Mouse (Mus musculus): ENCODE data around the gene Usp6nl. TPM values are rescaled to one million over a fixed set of nuclear protein-coding genes. Genes with fewer than 3 reads are reported as not detected.
A peak's percentile ranks its signal among the peaks of the same experiment; 100 is the strongest.

The Usp6nl gene
- total RNA-seq, 2 experiments from 2014 or later: 23.2 to 25.0 TPM

GRCm38 (mm10) chr2:6331324-6332137, 9.1 kb downstream of the Usp6nl start:
- no peak for DNase-seq (ENCODE audit: low spot score in 2 of 2)

GRCm38 (mm10) chr2:6333570-6333969, 11.1 kb downstream of the Usp6nl start:
- no peak for DNase-seq (ENCODE audit: low spot score in 2 of 2)

DNA sequence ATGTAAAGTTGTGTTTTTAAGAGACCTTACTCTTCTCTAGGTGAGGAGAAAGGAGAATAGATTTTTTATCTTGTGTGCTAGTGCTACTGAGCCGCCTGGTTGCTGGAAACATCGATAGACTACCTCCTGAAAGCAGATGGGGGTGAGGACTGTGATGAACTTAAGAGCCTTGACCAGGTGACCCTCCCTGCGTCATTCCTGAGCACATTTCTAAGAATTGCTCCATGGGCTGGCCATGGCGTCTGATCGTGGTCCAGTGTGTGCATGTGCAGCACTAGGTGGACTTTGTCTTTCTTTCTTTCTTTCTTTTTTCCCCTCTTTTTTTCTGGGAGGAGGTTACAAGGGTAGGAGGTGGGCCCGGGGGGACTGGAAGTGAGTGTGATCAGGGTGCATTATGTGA, 11.5 kb downstream of the Usp6nl start:
- DNase-seq (ENCODE audit: low spot score in 2 of 2): no peak

- no peak for DNase-seq (ENCODE audit: low spot score in 2 of 2)
These were observed 12.7 kb downstream of the Usp6nl start for GRCm38 (mm10) chr2:6335032-6335735.

- no peak for DNase-seq (ENCODE audit: low spot score in 2 of 2)
These were observed 13.5 kb downstream of the Usp6nl start for GRCm38 (mm10) chr2:6336013-6336412.

DNA sequence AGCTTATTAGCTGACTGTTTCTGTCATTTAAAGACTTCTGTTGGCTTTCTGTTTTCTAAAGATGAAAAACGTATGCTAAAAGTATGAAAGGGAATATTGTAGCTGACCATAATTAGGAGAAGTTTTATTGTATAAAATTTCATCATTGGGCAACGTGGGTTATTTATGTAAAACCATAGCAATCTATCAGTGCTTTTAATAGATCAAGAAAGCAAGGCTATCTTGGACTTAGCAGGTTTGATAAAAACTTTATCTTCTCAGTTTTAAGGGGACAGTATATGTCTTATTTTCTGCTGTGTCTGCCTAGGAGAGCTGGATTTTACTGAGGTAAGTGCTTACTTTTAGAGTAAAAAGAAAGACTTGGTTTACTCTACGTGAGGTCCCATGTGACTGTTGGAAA, 14.2 kb downstream of the Usp6nl start:
- DNase-seq (ENCODE audit: low spot score in 2 of 2): no peak

DNA sequence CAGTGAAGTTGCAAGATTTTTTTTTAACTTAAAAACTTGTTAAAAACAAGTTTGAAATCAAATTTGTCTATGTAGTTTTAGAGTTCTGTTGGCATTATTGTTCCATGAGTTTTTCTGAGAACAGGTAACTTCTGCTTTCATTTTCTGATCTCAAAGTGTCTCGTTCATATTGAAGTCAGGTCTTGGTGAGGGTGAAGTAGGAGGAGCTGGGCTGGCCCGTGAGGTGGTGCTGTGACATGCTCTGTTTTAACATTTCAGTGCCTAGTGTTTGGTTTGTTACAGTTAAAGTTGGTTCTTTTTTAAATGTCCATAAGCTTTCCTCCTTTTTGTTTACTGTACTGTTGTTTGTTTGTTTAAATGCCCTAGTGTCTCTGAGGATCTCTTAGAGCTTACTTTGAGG, 15.0 kb downstream of the Usp6nl start:
- no peak for DNase-seq (ENCODE audit: low spot score in 2 of 2)

DNA sequence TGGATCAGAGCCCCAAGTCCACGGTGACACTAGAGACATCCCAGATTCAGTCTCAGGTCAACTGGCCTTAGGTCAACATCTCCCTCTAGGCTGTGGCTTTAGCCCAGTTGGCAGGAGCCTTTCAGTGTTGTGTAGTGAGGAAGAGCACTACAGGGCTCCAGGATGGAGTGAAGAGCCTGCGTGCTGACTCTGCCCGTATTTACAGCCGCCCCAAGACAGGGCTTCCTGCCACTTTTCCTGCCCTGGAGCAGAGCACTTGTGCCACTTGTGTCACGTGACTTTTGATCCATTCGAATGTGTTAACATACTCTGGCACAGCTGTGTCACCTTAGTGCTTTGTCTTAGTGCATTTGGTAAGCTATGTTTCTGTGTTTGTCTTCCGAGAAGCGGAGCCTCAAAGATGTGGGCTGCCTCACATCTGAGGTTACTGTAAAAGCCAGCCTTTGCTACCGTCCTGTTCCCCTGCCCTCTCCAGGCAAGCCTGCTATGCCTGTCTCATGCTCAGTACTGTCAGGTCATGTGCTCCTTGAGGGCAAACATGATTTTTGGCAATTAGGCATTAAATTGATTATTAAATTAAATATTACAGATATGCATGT, 15.7 kb downstream of the Usp6nl start:
- DNase-seq (ENCODE audit: low spot score in 2 of 2): no peak

GRCm38 (mm10) chr2:6340439-6340838, 18.0 kb downstream of the Usp6nl start:
- no peak for DNase-seq (ENCODE audit: low spot score in 2 of 2)

DNA sequence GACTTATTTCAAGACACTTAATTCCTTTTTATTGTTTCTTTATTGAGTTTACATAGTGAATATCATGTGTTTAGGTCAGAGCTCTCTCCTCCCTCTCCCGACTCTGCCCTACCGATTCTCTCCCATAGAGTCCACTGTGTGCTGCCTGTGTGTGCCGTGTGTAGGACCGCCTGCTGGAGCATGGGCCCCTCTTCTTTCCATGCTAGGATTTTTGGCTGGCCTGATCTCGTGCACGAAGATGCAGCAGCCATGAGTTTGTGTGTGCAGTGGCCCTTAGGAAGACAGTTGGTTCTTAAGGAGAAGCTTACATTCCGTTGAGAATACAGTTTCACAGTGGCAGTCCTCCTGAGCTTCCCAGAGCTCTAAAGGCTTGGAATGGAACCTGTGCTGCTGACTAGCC, 19.0 kb downstream of the Usp6nl start:
- DNase-seq (ENCODE audit: low spot score in 2 of 2): no peak

GRCm38 (mm10) chr2:6349256-6350092, 27.0 kb downstream of the Usp6nl start:
- DNase-seq (ENCODE audit: low spot score in 2 of 2): peak; percentile 40 to 51

DNA sequence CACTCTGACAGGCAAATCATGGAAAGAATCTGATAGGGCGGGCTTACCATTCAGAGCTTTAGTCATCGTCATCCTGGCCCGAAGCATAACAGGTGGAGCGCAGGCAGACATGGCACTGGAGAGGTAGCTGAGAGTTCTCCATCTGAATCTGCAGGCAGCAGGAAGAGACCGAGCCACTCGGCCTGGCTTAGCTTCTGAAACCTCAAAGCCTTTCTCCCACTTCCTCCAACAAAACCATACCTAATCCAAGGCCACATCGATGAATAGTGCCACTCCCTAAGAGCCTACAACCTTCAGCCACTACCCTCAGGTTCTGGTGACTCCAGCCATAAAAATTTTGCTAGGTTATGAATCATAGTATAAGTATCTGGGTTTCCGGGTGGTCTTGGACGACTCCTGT, 27.7 kb downstream of the Usp6nl start:
- DNase-seq (ENCODE audit: low spot score in 2 of 2): no peak

DNA sequence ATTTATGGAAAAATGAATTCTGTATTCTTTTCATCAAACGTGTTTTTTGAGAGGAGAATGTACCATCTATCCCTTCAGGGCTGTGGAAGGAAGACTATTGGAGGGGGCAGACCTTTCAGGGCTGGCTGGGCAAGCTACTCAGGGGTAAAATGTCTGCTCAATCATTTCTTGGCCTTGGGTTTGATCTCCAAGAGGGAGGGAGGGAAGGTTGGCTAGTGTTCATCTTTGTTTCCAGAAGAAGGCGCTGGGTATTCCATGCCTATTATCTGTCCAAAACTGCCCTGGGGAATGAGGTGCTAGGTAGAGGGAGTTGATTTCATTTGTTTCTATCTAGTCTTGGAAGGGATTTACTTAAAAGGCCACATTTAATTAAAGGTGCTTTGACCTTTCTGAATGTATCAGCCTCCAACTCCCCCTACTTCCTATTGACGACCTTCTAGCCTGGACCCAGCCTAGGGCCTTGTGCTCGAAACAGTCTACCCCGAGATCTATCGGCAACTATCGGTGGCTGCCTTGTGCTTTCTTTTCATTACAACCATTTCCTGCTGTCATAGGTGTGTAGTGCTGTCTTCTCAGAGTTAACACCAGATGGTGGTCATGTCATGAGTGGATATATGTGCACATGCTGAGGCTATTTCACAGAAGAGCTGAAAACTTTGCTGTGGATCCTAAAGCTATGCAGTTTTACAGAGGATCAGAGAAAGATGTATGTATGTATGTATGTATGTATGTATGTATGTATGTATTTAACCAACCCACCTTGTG, 28.6 kb downstream of the Usp6nl start:
- DNase-seq (ENCODE audit: low spot score in 2 of 2): no peak

GRCm38 (mm10) chr2:6352541-6352971, 30.1 kb downstream of the Usp6nl start:
- no peak for DNase-seq (ENCODE audit: low spot score in 2 of 2)

- DNase-seq (ENCODE audit: low spot score in 2 of 2): no peak
These were observed 30.6 kb downstream of the Usp6nl start for GRCm38 (mm10) chr2:6353060-6353459.

DNA sequence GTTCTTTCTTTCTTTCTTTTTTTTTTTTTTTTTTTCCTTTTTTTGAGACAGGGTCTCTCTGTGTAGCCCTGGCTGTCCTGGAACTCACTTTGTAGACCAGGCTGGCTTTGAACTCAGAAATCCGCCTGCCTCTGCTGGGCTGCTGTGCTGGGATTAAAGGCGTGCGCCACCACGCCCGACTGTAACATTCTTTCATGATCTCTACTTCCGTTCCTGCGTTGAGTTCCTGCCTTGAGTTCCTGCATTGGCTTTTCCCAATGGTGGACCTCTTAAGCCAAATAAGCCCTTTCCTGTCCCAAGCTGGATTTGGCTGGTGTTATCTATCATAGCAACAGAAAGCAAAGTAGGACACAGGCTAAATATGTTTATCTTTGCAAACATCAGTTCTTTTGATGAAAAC, 34.8 kb downstream of the Usp6nl start:
- DNase-seq (ENCODE audit: low spot score in 2 of 2): no peak

DNA sequence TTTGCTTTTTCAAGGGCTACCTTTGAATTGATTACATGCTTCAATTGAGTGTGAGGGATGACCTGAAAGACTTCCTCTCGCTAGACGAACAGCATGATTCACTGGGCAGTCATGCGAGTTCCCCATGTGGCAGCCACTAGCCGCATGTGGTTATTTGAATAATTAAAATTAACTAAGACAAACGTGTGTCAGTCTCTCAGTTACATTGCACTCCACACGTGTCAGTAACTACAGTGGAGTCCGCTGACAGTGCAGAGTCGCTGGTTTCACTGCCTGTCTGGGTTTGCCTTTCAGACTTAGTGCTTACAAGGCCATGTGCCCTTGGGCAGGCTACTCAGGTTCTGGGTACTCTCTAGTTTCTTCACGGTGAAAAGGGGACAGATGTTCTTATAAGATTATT, 37.2 kb downstream of the Usp6nl start:
- DNase-seq (ENCODE audit: low spot score in 2 of 2): no peak

GRCm38 (mm10) chr2:6363126-6363525, 40.7 kb downstream of the Usp6nl start:
- DNase-seq (ENCODE audit: low spot score in 2 of 2): no peak

- DNase-seq (ENCODE audit: low spot score in 2 of 2): no peak
These were observed 41.5 kb downstream of the Usp6nl start for GRCm38 (mm10) chr2:6363922-6364321.

DNA sequence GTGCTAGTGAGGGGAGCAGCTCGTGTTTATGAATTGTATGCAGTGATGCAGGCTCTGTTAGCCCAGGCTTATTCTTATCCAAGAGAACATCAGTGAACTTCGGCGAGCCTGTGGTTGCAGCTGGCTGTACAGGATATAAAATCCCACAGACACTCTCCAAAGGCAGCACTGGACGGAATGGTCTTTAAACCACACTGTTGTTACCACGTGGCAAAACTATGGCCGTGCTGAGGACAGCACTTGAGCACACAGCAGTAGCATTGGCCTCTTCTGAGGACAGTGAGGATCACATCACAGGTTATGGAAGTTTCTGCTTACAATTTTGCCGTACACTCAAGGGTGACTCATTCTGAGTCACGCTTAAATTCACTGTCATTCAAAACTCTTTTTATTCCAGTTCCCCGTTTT, 44.1 kb downstream of the Usp6nl start:
- no peak for DNase-seq (ENCODE audit: low spot score in 2 of 2)

- DNase-seq (ENCODE audit: low spot score in 2 of 2): no peak
These were observed 44.5 kb downstream of the Usp6nl start for GRCm38 (mm10) chr2:6366973-6367372.

All from layer of hippocampus, postnatal 14 days (tissue).